Mouse (Mus musculus): ENCODE measurements around the gene Qser1. TPM values are rescaled to one million over a fixed set of nuclear protein-coding genes. Genes with fewer than 3 reads are reported as not detected.
"Not testable (repeated sequence)": the region's sequence is repeated elsewhere in the genome, so short reads cannot be mapped to it uniquely, and the experiment has no call there.

The Qser1 gene
- total RNA-seq, 2 experiments from 2014 or later = 14.3 to 44.6 TPM

DNA sequence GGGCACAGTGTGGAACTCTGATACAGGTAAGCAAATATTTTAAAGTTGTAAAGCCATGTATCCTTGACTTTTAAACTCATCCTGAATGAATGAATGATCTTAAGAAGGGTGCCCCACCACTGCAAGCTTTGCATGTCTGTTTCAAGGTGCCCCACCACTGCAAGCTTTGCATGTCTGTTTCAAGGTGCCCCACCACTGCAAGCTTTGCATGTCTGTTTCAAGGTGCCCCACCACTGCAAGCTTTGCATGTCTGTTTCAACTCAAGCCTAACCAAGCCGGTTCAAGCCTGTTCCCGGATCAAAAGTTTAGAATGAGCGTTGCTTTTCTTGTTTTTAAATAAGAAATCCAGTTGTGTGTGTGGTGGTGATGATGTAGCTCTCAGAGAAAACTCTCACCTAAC, 2.2 kb upstream of the Qser1 start:
- not testable (repeated sequence) for ATAC-seq (replicated peaks; ENCODE audit: poor library complexity, severe bottlenecking)

DNA sequence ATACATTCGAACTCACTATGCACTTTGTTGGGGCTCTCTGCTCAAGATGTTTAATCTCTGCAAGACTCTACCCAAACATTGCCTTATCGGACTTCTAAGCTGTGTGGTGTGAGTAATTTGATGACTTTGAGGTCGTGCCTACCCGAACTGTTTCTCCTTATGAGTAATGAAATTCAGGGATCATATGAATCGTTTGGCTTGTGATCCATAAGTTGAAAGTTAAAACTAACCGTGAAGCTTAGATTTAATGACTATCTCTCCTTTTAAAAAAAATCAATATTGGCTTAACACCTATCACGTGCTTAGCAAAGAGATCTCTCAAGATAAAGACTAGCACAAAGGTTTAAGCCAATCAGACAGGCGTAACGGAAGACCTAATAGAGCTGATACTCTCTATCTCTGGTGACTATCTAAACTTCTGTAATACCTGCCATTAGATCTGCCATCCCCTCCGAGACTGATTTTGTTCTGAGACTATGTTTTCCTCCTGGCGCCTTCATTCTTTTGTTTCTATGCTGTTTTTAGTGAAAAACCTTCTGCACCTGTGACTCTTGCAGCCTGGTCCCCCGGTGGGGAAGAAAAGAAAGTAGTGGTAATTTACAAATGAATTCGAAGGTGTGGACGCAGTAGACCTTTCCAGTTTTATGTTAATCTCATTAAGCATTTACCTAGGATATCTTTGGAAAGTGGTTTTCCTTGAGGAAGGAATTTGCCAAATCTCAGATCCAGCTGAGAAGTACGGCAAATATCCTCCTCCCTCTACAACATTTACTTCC, 1.2 kb upstream of the Qser1 start:
- no peak for ATAC-seq (replicated peaks; ENCODE audit: poor library complexity, severe bottlenecking)

DNA sequence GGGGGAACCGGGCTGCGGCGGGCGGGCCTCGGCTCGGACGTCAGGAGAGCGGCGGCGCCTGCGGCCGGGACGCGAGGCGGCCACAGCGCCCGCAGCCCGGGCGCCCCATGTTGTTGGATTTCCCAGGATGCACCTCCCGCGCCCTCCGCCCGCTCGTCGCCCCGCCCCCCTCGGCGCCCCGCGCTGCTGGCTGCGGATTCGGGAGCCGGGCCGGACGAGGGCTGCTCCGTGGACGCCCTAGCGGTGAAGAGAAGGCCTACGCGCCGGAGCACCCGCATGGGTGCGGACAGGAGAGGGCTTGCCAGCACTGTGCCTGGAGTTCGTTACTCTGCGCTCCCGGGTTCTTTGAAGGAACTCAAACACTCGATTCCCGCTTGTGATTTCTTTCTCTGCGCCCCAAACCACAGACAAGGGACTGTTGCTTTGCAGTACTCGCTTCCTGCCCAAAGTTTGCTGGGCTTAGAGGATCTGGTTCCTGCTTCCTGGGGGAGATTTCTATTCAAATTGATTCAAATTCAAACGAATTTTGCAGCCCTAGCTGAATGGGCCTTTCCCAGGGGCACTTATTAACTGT, 393 bp upstream of the Qser1 start:
- peak; percentile 79 for ATAC-seq (replicated peaks; ENCODE audit: poor library complexity, severe bottlenecking)

DNA sequence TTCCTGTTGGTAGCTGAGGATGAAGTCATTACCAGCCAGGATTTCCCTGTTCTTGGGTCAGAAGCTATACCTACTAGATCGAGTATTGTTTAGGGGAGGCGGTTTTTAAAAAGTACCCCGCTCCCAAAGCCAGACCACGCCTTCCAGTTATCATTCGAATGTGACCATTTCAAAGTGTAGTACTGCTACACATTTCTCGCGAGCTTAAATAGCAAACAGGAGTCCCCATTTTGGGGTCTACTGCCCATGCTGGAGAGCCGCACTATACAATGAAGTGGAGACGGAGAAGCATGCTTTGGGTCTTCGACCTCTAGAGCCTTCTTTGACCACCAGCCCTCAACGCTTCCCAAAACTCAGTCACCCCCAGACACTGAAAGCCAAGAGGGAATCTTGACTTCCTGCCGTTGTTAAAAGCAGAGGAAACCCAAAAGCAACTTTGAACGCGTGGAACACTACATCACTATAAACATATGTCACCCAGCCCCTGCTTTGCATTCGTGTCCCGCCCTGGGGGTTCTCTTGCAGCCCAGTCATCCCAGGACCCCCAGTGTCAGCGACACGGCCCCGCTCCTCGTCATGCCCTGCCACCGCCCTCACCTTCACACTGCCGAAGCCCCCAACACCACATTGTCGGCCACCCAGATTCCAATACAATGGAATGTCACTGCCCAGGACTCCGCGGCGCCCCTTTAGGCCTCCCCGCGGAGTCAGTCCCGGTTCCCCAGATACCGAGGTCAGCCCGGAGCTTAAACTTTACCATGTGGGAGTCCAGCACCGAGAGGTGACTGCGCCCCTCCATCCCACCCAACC, 794 bp downstream of the Qser1 start:
- peak; percentile 31 for ATAC-seq (replicated peaks; ENCODE audit: poor library complexity, severe bottlenecking)

DNA sequence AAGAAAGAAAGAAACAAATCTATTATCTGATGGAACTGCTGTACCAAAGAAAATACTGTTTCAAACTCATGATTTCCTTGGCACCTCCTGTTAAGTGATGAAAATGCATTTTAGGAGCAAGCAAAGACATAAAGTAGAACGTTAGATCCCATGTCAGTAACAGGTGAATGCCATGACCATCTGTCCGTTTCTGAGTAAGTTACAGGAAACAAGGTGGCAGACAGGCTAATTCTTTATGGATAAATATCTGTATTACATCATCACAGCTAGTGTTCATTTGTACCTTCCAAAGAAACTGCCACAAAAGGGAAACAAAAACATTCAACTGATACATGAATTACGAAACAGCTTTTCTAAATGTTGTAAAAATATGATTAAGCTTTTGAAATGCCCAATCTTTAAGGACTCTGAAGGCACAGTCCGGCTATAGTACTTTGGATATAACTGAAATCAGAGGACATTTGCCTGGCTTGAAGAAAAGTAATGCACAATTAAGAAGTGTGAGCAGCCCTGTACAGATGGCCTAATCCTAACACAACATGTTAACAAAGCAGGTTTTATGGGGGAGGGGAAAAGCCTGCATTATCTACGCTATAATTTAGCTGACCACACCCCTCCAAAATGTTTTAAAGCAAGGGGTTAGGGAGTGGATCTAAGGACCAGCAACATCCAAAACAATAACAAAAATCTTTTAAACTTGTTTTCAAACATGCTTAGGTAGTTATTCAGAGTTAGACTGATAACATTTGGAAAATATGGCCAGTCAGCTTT, 2.2 kb downstream of the Qser1 start:
- no peak; the same call in 1 of the 2 replicates for ATAC-seq (replicated peaks; ENCODE audit: poor library complexity, severe bottlenecking)

DNA sequence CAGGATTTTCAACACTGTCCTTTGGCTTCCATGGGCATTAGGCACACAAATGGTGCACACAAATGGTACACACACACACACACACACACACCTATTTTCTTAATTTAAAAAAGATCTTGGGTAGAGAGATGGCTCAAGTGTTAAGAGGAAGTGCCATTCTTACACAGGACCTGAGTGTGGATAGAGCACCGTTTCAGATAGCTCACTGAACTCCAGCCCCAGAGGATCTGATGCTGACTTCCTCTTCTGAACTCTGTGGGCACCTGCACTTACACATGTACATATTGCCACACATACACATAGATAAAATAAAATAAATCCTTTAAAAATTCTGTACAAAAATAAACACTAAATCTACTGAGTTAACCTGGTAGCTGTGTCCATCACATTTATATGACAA, 11.1 kb downstream of the Qser1 start:
- ATAC-seq (replicated peaks; ENCODE audit: poor library complexity, severe bottlenecking) = peak; percentile 99

DNA sequence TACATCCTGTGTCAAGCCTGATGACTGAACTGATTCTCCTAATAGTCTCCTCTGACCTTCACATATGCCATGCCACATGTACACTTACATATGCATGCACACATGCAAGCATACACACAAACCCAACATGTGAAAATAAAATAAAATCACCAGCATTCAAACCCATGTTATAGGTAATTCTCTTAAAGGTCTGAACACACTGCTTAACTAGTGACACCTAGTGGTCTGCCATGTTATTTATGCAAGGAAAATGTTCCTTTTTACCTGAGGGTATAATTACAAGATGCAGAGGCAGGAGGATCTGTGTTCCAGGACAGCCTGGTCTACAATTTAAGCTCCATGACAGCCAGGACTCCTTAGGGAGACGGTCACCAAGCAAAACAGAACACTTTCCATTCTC, 41.8 kb downstream of the Qser1 start:
- peak; percentile 25; the same call in 1 of the 2 replicates for ATAC-seq (replicated peaks; ENCODE audit: poor library complexity, severe bottlenecking)

DNA sequence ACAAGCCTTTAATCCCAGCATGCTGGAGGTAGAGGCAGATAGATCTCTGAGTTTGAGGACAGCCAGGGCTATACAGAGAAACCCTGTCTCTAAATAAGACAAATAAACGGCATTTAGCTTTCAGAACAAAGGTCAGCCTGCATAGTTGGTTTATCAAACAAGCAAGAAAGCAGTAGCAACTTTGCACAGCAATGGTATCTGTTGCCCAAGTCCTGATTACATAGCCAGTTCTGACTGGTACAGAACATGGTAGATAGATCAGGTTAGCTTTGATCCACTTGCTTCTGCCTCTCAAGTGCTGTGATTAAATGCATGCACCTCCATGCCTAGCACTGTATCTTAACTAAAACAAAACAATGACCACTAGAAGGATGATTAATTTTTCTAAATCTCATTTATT, 47.9 kb downstream of the Qser1 start:
- no peak for ATAC-seq (replicated peaks; ENCODE audit: poor library complexity, severe bottlenecking)

DNA sequence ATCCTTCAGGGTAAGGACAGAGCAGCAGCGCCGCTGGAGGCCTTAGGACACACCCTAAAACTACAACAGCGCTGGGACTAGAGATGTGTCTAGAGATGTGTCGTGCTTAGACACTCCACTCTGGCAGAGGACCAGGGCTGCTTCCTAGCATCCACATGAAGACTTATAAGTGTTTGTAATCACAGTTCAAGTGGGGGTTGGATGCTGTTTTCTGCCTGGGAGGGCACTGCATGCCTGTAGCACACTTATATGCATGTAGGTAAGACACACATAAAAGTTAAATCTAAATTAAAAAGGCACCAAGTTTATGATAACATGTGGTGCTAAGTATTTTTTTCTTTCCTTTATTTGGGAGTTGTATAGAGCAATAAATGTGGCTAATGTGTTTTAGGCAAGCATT, 52.5 kb downstream of the Qser1 start:
- ATAC-seq (replicated peaks; ENCODE audit: poor library complexity, severe bottlenecking) = no peak

DNA sequence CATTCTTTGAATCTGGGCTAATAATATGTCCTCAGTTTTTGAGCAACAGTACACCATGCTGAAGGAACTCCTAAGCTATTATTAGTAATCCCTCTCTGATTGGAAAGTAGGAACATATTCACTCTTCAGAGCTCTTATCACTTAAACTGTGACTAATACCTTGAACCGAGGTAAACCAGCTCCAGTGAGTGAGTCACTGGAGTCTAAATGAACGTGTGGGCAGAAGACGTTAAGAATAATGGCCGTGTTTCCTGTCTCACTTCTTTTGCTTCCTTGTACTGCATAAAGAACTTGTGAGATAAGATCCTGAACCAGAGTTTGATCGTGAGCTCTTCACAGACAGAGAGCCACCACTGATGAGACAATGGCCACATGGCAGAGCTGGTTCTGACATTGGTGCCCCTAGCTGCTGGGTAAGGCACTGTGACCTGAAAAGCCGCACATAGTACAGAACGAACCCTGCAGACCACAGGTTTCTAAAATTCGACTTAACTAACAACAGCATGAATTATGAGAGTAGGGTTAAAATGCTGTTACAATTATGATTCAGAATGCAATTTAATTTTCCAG, 53.3 kb downstream of the Qser1 start:
- ATAC-seq (replicated peaks; ENCODE audit: poor library complexity, severe bottlenecking) = no peak

DNA sequence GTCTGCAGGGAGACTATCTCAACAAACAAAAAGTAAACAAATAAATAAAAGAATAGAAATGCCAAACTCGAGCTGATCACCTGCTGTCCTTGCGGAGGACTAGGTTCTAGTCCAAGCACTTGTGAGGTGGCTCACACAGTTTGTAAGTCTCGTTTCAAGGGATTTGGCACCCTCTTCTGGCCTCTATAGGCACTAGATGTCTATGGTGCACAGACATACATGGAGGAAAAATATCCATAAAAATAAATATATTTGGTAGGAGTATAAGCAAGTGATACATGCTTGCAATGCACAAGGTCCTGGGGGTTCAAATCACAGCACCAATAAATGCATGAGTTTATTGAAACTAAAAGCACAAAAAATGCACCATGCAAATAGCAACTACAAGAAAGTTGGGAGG, 65.9 kb downstream of the Qser1 start:
- peak; percentile 77 for ATAC-seq (replicated peaks; ENCODE audit: poor library complexity, severe bottlenecking)

DNA sequence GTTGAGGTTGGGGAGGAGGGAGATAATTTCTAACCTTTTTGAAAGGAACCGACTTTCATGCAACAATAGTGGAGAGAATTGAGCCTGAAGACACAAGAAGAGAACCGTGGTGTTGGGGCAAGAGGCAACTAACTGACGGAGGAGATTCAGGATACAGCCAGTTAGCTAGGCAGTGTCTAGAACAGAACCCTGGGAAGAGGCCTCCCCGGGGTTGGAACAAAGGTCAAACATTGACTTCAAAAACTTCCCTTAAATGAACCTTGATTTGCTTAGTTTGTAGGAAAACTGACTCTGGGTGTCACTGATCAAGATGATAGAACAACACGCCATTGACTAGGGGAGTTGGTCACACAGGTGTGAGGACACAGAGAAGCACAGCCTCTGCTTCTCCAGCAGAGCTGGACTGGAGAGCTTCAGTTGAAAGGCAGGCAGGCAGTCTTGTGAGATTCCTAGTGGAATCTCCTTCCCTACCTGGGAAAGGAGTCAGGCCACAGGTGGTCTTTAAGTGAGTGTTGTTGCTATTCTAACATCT, 67.8 kb downstream of the Qser1 start:
- no peak for ATAC-seq (replicated peaks; ENCODE audit: poor library complexity, severe bottlenecking)

DNA sequence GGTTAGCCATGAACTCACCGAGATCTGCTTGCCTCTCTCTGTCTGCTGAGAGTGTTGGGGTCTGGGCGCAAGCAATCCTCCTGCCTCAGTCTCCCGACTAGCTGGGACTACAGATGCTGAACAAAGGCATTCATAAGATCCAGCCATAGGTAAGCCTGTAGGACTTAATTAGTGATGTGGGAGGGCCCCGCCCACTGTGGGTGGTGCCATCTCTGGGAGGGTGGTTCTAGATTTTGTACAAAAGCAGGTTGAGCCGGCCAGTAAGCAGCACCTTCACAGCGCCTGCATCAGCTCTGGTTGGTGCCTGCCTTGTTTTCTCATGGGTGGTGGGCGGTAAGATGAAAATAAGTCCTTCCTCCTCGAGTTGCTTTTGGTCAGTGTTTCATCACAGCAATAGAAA, 70.3 kb downstream of the Qser1 start:
- ATAC-seq (replicated peaks; ENCODE audit: poor library complexity, severe bottlenecking) = peak; percentile 26

DNA sequence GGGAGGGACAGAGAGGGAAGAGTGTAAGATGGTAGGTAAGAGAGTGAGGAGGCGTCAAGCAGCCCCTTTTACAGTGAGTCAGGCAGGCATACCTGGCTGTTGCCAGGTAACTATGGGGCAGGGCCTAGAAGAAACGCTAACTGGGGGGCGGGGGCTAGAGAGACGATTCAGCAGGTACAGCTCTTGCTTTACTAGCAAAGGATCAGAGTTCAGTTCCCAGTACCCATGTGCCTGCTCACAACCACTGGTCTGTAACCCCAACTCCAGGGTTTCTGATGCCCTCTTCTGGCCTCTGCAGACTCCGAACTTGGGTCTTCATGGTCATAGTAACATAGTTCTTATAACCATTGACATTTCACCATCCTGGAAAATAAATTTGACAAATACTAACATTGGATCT, 72.6 kb downstream of the Qser1 start:
- no peak for ATAC-seq (replicated peaks; ENCODE audit: poor library complexity, severe bottlenecking)

DNA sequence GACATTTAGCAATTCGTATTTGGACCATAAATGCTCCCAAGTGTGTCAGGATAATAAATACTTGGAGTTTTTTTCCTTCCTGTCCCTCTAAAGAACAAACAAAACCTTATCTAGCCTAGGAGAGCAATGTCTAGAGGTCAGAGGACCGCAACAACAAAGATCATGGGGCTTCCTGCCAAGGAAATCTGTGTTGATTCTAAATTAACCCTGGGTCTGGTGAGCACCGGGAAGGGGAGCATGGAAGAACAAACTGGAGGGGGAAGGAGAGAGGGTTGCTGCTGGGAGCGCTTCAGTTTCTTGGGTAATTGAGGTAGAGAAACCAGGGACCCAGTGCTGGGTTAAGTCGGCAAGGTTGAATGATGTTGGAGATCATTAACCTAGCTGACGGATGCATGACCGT, 73.4 kb downstream of the Qser1 start:
- no peak for ATAC-seq (replicated peaks; ENCODE audit: poor library complexity, severe bottlenecking)

DNA sequence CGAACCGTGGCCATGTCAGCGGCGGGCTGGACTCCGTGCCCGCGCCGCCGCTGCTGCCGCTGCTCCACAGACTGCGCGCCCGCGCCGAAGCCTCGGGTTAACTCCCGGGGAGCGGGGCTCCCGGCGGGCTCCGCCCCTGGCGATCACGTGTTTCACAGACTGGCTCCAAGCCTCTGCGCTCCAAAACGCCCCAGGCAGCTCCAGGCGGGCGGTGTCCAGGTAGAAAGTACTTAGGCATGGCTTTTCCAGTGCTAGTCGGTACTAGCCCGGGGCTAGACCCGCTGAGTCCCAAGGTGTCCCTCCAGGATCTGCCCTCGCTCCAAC, 73.9 kb downstream of the Qser1 start, which contains the start of gene Depdc7:
Gene Depdc7 (minus strand): TSS at position 138 of the 324 bp plus-strand sequence.
- peak; percentile 61 for ATAC-seq (replicated peaks; ENCODE audit: poor library complexity, severe bottlenecking)

DNA sequence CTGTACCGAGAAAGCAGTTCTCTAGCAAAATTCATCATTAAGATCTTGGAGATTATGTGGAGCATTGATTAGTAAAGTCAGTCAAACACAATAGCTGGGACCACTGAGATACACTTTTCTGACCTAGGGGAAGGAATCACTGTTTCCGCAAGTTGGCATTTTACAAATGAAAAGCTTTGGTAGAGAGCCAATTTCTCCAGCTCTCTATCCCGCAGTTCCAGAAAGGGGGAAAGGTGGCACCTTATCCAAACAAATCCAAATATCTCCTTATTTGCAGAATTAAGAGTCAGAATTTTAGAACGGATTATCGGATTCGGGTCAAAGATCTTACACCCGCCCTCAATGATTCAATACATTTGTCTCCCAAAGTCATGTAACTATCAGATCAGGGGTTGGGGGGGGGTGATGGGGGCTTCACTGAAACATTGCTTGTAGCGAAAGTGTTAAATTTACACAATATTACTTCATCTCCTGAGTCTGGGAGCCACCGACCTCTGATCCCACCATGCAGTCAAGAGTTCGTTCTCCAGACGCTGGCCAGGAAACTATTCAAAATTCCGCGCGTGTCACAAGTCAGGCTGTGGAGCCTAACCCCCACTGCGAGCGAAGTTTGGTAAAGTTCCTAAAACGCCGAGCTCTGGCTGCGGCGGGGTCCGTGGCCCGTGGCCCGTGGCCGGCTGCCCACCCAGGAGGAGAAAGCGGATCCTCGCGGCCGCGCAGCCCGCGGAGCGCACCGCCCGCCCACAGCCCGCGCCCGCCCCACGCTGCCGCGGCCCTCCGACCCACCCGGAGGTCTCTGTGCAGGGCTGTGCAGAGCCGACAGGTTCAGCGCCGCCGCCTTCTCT, 74.4 kb downstream of the Qser1 start:
- ATAC-seq (replicated peaks; ENCODE audit: poor library complexity, severe bottlenecking) = peak; percentile 66

DNA sequence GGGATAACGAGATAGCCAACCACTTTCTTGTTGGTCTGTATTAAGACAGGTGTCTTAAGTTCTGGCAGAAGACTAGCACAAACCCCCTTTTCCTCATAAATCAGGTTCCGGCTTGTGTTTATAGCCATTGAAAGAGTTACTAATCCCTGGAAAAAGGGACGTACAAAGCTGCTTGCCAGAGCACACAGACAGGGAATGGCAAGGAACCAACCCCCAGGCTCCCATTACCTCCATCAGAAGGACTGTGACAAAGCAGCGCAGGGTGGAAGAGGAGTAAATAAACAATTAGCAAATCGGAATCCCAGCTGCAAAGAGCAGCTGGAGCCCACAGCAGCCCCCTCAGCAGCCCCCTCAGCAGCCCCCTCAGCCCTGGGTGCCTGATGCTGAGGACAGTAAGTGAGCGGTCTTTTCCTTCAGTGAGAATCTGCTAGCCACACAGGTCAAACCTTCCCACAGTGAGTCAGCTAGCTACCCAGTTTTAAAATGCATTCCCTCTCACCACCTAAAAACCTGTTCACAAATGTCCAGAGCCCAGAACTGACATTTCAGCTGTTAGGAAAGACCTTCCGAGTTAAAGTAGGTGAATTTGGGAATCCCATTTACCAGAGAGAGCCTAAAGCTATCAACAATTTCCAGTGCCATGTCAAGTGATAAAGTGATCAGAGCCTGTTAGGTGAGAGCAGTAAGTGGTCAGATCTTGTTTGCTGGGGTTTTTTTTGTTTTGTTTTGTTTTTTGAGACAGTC, 75.4 kb downstream of the Qser1 start:
- no peak for ATAC-seq (replicated peaks; ENCODE audit: poor library complexity, severe bottlenecking)
